Mouse (Mus musculus): ENCODE data around the gene Thbs1. TPM values are rescaled to one million over a fixed set of nuclear protein-coding genes. Genes with fewer than 3 reads are reported as not detected.

Thbs1 gene
- polyA plus RNA-seq, 1 experiment from 2014 or later: 50.8 TPM

DNA sequence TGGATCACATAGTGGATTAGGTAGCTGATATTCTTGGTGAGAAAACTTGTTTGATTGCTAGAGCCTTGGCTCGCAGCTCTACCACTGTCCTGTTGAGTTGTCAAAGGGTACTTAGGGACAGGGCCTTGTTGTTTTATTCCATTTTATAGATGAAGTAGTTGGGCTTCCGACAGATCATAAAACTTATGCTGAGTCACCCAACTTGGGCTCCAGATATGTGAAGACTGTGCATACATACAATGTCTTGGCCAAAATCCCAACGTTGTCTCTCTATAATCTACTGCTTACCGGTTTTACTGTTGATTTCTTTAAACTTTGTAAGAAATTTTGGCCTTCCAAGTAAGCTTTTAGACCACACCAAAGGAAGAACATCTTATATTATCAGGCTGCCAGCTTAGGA is 36.5 kb upstream of the Thbs1 start:
- 75% methylated on average over 4 of the region's 4 CpGs for WGBS
- Histone ChIP-seq H3K27ac (ENCODE audit: low read length) (no peak overlapping the region), H3K36me3 (ENCODE audit: insufficient read depth, low read length) (no peaks in the 10 kb centered on the region), H3K9ac (replicated peaks; ENCODE audit: low read depth) (no peak overlapping the region), H3K4me1 (ENCODE audit: insufficient read depth, low read depth, low read length) (no peaks in the 10 kb centered on the region), H3K4me3 (ENCODE audit: low read depth, low read length) (no peak overlapping the region), H3K9me3 (ENCODE audit: low read length) (no peaks in the 10 kb centered on the region), H3K27me3 (replicated peaks; ENCODE audit: insufficient read depth, low read length) (no peaks in the 10 kb centered on the region), H3K4me2 (replicated peaks; ENCODE audit: low read depth, low read length) (no peak overlapping the region)
- ATAC-seq (no peak), DNase-seq (ENCODE audit: low spot score) (no peak)
- TF ChIP-seq EP300 (IDR thresholded peaks at IDR 0.05) (no peak), CTCF (IDR thresholded peaks at IDR 0.05) (no peak)

DNA sequence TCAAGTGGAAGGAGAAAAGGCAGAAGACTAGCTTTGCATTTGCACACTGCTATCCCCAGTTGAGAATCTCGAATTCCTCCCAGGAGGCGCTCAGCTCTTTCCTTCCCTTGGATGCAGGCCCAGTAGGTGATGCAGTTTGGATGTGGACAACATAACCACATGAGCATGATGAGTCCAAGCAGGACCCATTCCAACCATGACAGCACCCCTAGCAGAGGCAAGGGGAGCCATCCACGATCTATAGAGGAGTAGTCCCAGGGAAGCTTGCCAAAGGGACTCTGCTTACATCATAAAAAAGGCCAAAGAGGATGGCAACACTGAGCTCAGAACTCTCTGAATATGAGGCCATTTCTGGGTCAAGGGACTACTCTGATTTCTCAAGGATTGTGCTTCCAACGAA is 32.5 kb upstream of the Thbs1 start:
- Histone ChIP-seq H3K4me1 (ENCODE audit: insufficient read depth, low read depth, low read length) (no peaks in the 10 kb centered on the region), H3K4me3 (ENCODE audit: low read depth, low read length) (no peak overlapping the region), H3K9ac (replicated peaks; ENCODE audit: low read depth) (no peak overlapping the region), H3K27me3 (replicated peaks; ENCODE audit: insufficient read depth, low read length) (no peaks in the 10 kb centered on the region), H3K36me3 (ENCODE audit: insufficient read depth, low read length) (no peaks in the 10 kb centered on the region), H3K9me3 (ENCODE audit: low read length) (no peaks in the 10 kb centered on the region), H3K4me2 (replicated peaks; ENCODE audit: low read depth, low read length) (no peak overlapping the region), H3K27ac (ENCODE audit: low read length) (no peak overlapping the region)
- TF ChIP-seq EP300 (IDR thresholded peaks at IDR 0.05) (no peak), CTCF (IDR thresholded peaks at IDR 0.05) (no peak)
- 71% methylated on average over 4 of the region's 4 CpGs for WGBS
- no peak for ATAC-seq
- DNase-seq (ENCODE audit: low spot score): no peak

DNA sequence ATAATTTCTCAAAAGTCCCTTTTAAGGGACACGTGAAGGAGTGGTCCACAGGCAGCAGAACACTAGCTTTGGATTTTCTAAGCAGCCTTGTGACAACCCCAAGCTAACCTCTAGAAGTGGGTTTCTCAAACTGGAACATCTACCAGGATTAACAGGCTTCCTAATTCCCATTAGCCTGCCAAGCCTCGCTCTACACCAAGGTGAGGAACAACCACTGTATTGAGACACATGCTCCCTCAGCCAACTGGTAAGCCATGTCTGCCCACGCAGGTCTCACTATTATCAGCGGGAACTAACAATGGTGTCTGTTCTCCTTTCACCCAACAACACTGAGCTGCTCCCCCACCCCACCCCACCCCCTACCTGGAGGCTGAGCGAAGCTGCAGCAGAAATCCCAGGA is 30.1 kb upstream of the Thbs1 start:
- no peaks in the 10 kb centered on the region for H3K4me1 ChIP-seq (ENCODE audit: insufficient read depth, low read depth, low read length)
- no peak for DNase-seq (ENCODE audit: low spot score)
- H3K36me3 ChIP-seq (ENCODE audit: insufficient read depth, low read length): no peaks in the 10 kb centered on the region
- no peak for ATAC-seq
- H3K27me3 ChIP-seq (replicated peaks; ENCODE audit: insufficient read depth, low read length): no peaks in the 10 kb centered on the region
- no peaks in the 10 kb centered on the region for H3K9me3 ChIP-seq (ENCODE audit: low read length)
- WGBS: 69% methylated on average over 5 of the region's 5 CpGs
- H3K9ac ChIP-seq (replicated peaks; ENCODE audit: low read depth): no peak overlapping the region
- no peak for TF ChIP-seq CTCF (IDR thresholded peaks at IDR 0.05)
- TF ChIP-seq EP300 (IDR thresholded peaks at IDR 0.05): no peak
- H3K4me3 ChIP-seq (ENCODE audit: low read depth, low read length): no peak overlapping the region
- H3K27ac ChIP-seq (ENCODE audit: low read length): no peak overlapping the region
- H3K4me2 ChIP-seq (replicated peaks; ENCODE audit: low read depth, low read length): no peak overlapping the region

DNA sequence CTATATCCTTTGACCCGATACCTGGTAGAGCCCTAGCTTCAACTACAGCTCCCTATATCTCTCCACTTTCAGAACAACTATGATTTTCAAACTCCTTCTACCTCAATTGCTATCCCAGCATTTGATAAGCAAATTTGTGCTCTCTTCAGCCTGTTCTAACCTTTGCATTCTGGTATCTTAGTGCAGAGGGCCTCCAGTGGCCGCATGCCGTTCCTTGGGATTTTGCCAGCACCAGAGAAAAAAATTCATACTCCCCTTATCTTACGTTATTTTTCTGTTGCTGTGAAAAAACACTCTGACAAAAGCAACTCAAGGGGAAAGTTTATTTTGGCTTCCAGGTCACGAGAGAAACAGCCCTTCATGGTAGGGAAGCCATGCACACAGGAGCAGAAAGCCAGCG is 28.0 kb upstream of the Thbs1 start:
- Histone ChIP-seq H3K4me1 (ENCODE audit: insufficient read depth, low read depth, low read length) (no peaks in the 10 kb centered on the region), H3K9ac (replicated peaks; ENCODE audit: low read depth) (no peak overlapping the region), H3K27ac (ENCODE audit: low read length) (no peak overlapping the region), H3K27me3 (replicated peaks; ENCODE audit: insufficient read depth, low read length) (no peaks in the 10 kb centered on the region), H3K4me3 (ENCODE audit: low read depth, low read length) (no peak overlapping the region), H3K4me2 (replicated peaks; ENCODE audit: low read depth, low read length) (no peak overlapping the region), H3K9me3 (ENCODE audit: low read length) (no peaks in the 10 kb centered on the region), H3K36me3 (ENCODE audit: insufficient read depth, low read length) (no peaks in the 10 kb centered on the region)
- no peak for TF ChIP-seq CTCF (IDR thresholded peaks at IDR 0.05)
- TF ChIP-seq EP300 (IDR thresholded peaks at IDR 0.05): no peak
- DNase-seq (ENCODE audit: low spot score) (no peak), ATAC-seq (no peak)
- 54% methylated on average over 6 of the region's 6 CpGs for WGBS

DNA sequence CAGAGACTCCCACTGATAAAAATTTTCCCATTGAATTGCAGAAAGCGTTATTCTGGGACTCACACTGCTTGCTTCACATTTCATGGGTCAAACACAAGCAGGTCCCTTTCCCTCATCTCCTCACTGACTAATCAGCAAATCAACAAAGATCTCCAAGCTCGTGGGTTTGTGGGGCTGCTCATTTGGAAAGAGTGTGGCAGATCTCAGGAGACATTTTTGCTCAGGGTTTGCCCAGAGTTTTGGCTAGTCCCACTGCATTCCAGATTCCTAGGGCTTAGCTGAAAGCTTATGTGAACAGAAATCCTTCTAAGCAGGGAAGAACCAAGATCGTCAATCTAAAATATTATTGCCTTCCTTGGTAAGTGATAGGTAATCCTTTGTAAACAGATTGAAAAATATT is 27.0 kb upstream of the Thbs1 start:
- DNase-seq (ENCODE audit: low spot score) (no peak), ATAC-seq (no peak)
- Histone ChIP-seq H3K4me2 (replicated peaks; ENCODE audit: low read depth, low read length) (no peak overlapping the region), H3K36me3 (ENCODE audit: insufficient read depth, low read length) (no peaks in the 10 kb centered on the region), H3K9ac (replicated peaks; ENCODE audit: low read depth) (no peak overlapping the region), H3K9me3 (ENCODE audit: low read length) (no peaks in the 10 kb centered on the region), H3K4me3 (ENCODE audit: low read depth, low read length) (no peak overlapping the region), H3K4me1 (ENCODE audit: insufficient read depth, low read depth, low read length) (no peaks in the 10 kb centered on the region), H3K27ac (ENCODE audit: low read length) (no peak overlapping the region), H3K27me3 (replicated peaks; ENCODE audit: insufficient read depth, low read length) (no peaks in the 10 kb centered on the region)
- TF ChIP-seq CTCF (IDR thresholded peaks at IDR 0.05): no peak
- TF ChIP-seq EP300 (IDR thresholded peaks at IDR 0.05): no peak
- WGBS: 69% methylated on average over 3 of the region's 3 CpGs

DNA sequence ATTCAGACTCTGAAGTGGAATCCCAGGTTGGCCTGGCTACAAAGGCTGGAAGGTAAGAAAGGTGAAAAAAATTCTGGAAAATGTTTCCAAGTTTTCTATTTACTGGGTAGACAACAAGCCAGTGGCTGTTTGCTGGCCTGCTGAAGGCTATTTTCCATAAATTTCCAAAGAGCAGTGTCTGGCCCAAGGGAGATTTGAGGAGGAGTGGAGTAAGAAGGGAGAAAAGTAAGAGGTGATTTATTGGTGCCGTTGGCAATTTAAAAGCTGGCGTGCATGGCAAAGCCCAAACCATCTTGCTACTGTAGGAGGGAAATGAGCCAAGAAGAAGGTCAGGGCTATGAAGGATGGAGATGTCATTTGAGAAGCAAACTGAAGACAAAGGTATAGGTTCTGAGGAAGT is 26.0 kb upstream of the Thbs1 start:
- ATAC-seq (no peak), DNase-seq (ENCODE audit: low spot score) (no peak)
- Histone ChIP-seq H3K4me1 (ENCODE audit: insufficient read depth, low read depth, low read length) (no peaks in the 10 kb centered on the region), H3K4me2 (replicated peaks; ENCODE audit: low read depth, low read length) (no peak overlapping the region), H3K27ac (ENCODE audit: low read length) (no peak overlapping the region), H3K36me3 (ENCODE audit: insufficient read depth, low read length) (no peaks in the 10 kb centered on the region), H3K4me3 (ENCODE audit: low read depth, low read length) (no peak overlapping the region), H3K9me3 (ENCODE audit: low read length) (no peaks in the 10 kb centered on the region), H3K27me3 (replicated peaks; ENCODE audit: insufficient read depth, low read length) (no peaks in the 10 kb centered on the region), H3K9ac (replicated peaks; ENCODE audit: low read depth) (no peak overlapping the region)
- WGBS: 86% methylated on average over 2 of the region's 2 CpGs
- TF ChIP-seq EP300 (IDR thresholded peaks at IDR 0.05) (no peak), CTCF (IDR thresholded peaks at IDR 0.05) (no peak)

DNA sequence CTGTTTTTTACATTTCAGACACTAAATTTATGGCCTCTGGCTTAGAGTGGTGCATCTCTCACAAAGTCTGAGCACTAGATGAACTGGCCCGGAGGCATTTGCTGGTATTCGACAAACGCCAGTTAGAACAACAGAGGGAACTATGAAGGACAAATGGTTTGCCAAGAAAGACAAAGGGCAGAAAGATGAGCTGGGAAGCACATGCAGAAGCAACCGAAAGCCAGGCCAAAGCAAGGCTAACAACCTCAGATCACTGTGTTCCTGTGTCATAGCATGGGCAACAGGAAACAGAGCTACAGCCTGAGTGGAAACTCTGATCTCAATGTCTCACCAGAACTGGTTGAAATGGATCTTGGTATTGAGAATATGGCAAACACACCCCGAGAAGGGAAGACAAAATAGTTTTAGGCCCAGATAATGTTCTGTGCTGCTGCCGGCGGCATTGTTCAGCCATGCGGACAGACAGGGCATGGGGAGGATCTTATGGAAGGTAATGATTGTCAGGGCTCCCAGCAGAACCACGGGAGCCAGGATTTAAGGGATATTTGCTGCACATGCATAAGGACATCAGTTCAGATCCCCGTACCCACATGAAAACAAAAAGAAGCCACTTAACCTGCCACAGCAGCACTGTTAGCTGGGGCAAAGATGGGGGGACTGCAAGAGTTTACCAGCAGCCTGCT is 24.5 kb upstream of the Thbs1 start:
- Histone ChIP-seq H3K9ac (replicated peaks; ENCODE audit: low read depth) (no peak overlapping the region), H3K9me3 (ENCODE audit: low read length) (no peaks in the 10 kb centered on the region), H3K36me3 (ENCODE audit: insufficient read depth, low read length) (no peaks in the 10 kb centered on the region), H3K4me2 (replicated peaks; ENCODE audit: low read depth, low read length) (no peak overlapping the region), H3K27ac (ENCODE audit: low read length) (no peak overlapping the region), H3K4me3 (ENCODE audit: low read depth, low read length) (no peak overlapping the region), H3K4me1 (ENCODE audit: insufficient read depth, low read depth, low read length) (no peaks in the 10 kb centered on the region), H3K27me3 (replicated peaks; ENCODE audit: insufficient read depth, low read length) (no peaks in the 10 kb centered on the region)
- no peak for DNase-seq (ENCODE audit: low spot score)
- 87% methylated on average over 10 of the region's 10 CpGs for WGBS
- no peak for TF ChIP-seq CTCF (IDR thresholded peaks at IDR 0.05)
- no peak for ATAC-seq

All from lung, postnatal 0 days (tissue).